Mouse (Mus musculus) kidney, adult 2 months (tissue): ENCODE measurements around the gene Ankrd6. TPM values are rescaled to one million over a fixed set of nuclear protein-coding genes. Genes with fewer than 3 reads are reported as not detected.

Experiments
- DNase-seq: peaks from one replicate; pipeline ENCODE4 v3.0.0; 2021
- H3K27ac ChIP-seq: fragments of 200-500 bp; 2 replicates; pipeline ENCODE4 v1.5.1; 2012; ENCODE audit warnings: low read depth, low read length, control low read depth, inconsistent platforms; ENCODE audit not compliant: insufficient read depth
- H3K27me3 ChIP-seq: fragments of 200-500 bp; replicated peaks from 2 replicates; pipeline ENCODE4 v1.6.1; 2012; ENCODE audit warnings: mild to moderate bottlenecking, moderate library complexity, low read length, inconsistent platforms; ENCODE audit not compliant: control insufficient read depth, insufficient read depth
- H3K36me3 ChIP-seq: fragments of 200-500 bp; 2 replicates; pipeline ENCODE4 v1.6.1; 2012; ENCODE audit warnings: mild to moderate bottlenecking, moderate library complexity, low read length, inconsistent platforms; ENCODE audit not compliant: control insufficient read depth, insufficient read depth
- H3K4me1 ChIP-seq: fragments of 200-500 bp; 2 replicates; pipeline ENCODE4 v1.6.1; 2011; ENCODE audit warnings: low read length; ENCODE audit not compliant: control insufficient read depth, insufficient read depth
- H3K4me3 ChIP-seq: fragments of 200-500 bp; 2 replicates; pipeline ENCODE4 v1.5.1; 2011; ENCODE audit warnings: mild to moderate bottlenecking, low read depth, low read length, control low read depth; ENCODE audit not compliant: insufficient read depth
- CTCF ChIP-seq: fragments of 200-500 bp; conservative IDR thresholded peaks from 2 replicates; pipeline ENCODE4 v1.5.1; 2011; ENCODE audit warnings: low read depth, mild to moderate bottlenecking, control low read depth, low read length, moderate library complexity, mixed read lengths; ENCODE audit not compliant: insufficient read depth, insufficient read length
- POLR2A ChIP-seq: fragments of 200-500 bp; IDR thresholded peaks from one replicate; pipeline ENCODE4 v1.6.1; 2011; ENCODE audit warnings: low read depth, low read length, control low read depth
- WGBS: fragments of 180-500 bp; shearing (Covaris S2); methylation state at CpG from one replicate; pipeline ENCODE4 v1.1.7; 2018; 5-methylcytosine and 5-hydroxymethylcytosine counted together
- polyA plus RNA-seq: library from polyadenylated mRNA; depleted of rRNA; stranded (reverse); fragments of >200 nt; gene quantifications from 2 replicates; pipeline ENCODE4 v1.2.3, GENCODE M21; 2012

Ankrd6 gene
- polyA plus RNA-seq, 1 experiment = 1.1 TPM

DNA sequence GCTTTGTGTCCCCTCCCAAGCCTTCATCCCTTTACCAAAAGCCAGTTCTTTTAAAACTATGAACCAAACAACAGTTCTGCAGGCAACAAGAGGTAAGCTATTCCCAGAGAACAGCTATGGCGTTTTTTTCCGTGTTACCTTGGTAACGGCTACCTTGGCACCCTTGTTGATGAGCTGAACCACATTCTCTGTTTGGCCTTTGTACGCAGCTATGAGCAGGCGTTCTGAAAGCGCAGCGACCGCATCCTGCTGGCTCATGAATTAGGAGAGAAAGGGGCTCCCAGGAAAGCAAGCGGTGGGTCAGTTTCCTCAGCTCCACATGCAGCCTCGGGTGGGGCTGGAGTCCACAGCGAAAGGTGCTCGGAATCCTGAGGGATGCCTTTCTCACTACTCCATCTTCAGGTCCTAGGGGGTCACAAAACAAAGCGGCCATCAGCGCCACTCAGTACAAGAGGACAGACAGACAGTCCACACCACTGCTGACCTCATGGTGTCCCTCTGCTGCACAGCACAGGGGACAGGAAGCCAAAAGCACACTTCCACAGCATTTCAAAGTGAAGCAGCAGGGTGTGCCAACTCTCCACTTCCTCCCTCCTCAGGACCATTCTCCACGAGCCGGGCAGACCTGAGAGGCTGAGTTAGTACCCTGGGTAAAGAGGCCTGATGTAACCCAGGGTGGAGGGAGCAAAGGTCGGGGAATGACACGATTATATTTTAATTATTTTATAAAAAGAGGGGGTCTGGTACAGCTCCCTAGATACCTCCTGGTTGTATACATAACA, 90.3 kb downstream of the Ankrd6 start:
- peaks cover 9% of the 10 kb centered on the region; the same call in 1 of the 2 replicates for H3K4me1 ChIP-seq
- no peak overlapping the region for H3K4me3 ChIP-seq
- no peak overlapping the region for H3K27ac ChIP-seq
- H3K27me3 ChIP-seq = no peaks in the 10 kb centered on the region
- WGBS = 74% methylated on average over 18 of the region's 18 CpGs
- H3K36me3 ChIP-seq = no peaks in the 10 kb centered on the region
- no peak for DNase-seq
- TF ChIP-seq CTCF (no peak), POLR2A (no peak)

DNA sequence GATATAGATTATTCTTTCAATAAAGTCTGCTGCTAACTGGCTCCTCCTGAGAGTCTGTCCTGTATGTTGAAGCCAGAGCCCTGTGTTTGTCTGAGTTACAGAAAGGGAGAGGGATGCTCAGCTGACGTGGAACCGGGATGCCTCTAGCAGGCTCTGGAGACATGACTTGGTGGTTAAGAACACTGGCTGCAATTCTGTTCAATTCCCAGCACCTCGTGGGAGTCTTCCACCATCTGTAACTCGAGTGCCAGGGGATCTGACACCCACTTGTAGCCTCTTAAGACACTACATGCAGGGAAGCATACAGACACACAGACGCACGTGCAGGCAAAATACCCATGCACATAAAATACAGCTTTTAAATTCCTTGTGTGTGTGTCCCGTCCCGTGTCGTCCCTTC, 95.1 kb downstream of the Ankrd6 start:
- TF ChIP-seq CTCF = no peak
- no peak for TF ChIP-seq POLR2A
- 38% methylated on average over 9 of the region's 9 CpGs for WGBS
- no peak for DNase-seq
- Histone ChIP-seq H3K4me3 (no peak overlapping the region), H3K36me3 (no peaks in the 10 kb centered on the region), H3K27me3 (no peaks in the 10 kb centered on the region), H3K4me1 (no peaks in the 10 kb centered on the region), H3K27ac (no peak overlapping the region)

DNA sequence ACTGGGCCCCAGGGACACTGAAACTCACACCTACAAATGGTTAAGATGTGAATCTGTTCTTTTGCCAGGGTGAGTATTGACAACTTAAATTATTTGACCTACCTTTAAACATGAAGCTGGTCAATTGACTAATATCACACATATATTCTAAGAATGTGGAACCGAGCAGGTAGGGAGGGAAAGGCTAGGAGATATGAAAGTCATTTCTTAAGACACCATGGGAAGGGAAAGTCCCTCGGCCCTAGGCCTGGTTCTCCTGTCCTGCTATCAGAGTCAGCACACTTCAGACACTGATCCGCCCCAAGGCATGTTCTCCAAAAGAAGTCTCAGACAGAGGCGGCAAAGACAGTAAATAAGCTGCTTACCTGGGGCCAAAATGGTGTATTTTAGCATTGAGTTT, 95.7 kb downstream of the Ankrd6 start:
- 93% methylated on average over 4 of the region's 4 CpGs for WGBS
- H3K27me3 ChIP-seq = no peaks in the 10 kb centered on the region
- H3K4me1 ChIP-seq = no peaks in the 10 kb centered on the region
- TF ChIP-seq CTCF (no peak), POLR2A (no peak)
- DNase-seq = no peak
- no peaks in the 10 kb centered on the region for H3K36me3 ChIP-seq
- no peak overlapping the region for H3K4me3 ChIP-seq
- H3K27ac ChIP-seq = no peak overlapping the region

DNA sequence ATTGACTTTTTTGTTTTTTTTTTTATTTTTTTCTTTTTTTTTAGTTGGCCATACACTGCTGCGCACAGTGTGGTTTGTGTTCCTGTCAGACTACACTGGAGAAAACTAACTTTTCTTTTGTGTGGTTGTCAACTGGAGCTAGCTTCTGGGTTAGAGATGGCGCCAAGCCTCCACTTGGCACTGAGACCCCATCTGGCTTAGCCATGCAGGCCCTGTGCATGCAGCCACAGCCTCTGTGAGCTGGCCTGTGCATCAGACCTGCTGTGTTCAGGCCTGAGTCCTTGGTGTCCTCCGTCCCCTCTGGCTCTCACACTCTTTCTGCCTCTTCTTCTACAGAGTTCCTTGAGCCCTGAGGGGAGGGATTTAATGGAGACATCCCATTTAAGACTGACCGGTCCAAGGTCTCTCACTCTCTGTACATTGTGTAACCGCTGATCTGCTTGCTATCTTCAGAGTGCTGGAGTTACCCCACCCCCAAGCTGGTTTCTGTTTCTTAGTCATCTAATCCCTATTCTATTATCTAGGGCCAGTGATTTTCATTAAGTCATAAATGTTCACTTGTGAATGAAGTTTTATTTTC, 96.9 kb downstream of the Ankrd6 start:
- no peak for DNase-seq
- Histone ChIP-seq H3K27ac (no peak overlapping the region), H3K36me3 (no peaks in the 10 kb centered on the region), H3K4me1 (no peaks in the 10 kb centered on the region), H3K4me3 (no peak overlapping the region), H3K27me3 (no peaks in the 10 kb centered on the region)
- 92% methylated on average over 5 of the region's 5 CpGs for WGBS
- TF ChIP-seq CTCF (no peak), POLR2A (no peak)

DNA sequence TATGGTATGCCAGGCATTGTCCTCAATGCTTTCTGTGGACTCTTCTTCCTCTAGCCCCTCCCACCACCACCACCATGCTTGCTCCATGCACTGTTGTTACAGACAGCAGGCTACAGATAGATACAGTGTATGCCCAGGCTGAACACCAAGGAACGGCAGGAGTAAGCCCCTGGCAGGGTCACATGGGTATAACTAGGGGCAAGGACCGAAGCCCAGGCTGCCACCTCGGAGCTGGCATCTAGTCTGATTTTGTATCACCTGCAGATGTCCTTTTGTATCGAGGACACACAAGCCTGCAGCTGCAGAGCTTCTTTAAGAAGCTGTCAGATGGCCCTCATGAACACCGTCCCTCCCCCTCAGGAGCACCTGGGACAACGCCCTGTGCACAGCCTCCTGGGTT, 97.8 kb downstream of the Ankrd6 start:
- DNase-seq = no peak
- Histone ChIP-seq H3K36me3 (no peaks in the 10 kb centered on the region), H3K27ac (no peak overlapping the region), H3K27me3 (no peaks in the 10 kb centered on the region), H3K4me1 (no peaks in the 10 kb centered on the region), H3K4me3 (no peak overlapping the region)
- WGBS = 69% methylated on average over 6 of the region's 6 CpGs
- TF ChIP-seq POLR2A (no peak), CTCF (no peak)

DNA sequence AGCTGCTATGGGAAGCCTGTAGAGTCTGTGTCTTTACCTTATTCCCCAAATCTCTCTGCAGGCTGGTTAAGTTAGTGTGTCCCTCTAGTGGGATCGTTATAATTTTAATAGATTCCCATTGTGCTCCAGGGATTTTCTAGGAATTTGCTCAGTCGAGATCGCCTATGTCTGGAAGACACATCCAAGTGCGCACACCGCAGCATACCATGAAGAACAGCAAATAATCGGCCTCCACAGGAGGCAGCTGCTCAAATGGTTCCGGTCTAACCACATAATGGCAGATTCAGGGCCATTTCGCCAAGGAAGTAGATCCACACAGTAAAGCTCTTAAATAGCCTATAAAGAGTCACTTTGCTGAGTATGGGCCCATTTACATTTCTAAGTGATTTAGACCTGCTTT, 98.3 kb downstream of the Ankrd6 start:
- DNase-seq = no peak
- 95% methylated on average over 8 of the region's 8 CpGs for WGBS
- Histone ChIP-seq H3K27me3 (no peaks in the 10 kb centered on the region), H3K36me3 (no peaks in the 10 kb centered on the region), H3K4me1 (no peaks in the 10 kb centered on the region), H3K4me3 (no peak overlapping the region), H3K27ac (no peak overlapping the region)
- TF ChIP-seq POLR2A (no peak), CTCF (no peak)

DNA sequence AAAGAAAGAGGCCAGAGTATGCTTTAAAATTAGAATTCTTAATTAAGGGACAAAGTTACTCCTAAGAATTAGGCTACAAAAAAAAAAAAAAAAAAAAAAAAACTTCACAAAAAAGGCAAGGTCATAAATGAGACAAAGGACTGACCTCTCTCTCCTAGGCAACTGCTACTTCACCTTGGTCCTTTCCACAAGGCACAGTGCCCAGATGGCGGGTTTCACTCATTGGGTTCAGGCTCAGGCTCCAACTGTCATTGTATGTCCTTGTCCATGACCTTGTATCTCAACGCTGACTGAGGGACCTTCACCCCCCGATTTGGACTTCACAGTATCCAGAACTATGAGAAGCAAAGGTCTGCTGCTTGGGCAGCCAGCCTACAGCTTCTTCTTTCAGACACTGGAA, 112.2 kb downstream of the Ankrd6 start:
- 84% methylated on average over 3 of the region's 3 CpGs for WGBS
- no peak for TF ChIP-seq CTCF
- no peak for TF ChIP-seq POLR2A
- H3K4me3 ChIP-seq = no peak overlapping the region
- no peak overlapping the region for H3K27ac ChIP-seq
- DNase-seq = no peak
- H3K36me3 ChIP-seq = no peaks in the 10 kb centered on the region
- H3K4me1 ChIP-seq = peaks cover 3% of the 10 kb centered on the region; the same call in 1 of the 2 replicates
- H3K27me3 ChIP-seq = no peaks in the 10 kb centered on the region

DNA sequence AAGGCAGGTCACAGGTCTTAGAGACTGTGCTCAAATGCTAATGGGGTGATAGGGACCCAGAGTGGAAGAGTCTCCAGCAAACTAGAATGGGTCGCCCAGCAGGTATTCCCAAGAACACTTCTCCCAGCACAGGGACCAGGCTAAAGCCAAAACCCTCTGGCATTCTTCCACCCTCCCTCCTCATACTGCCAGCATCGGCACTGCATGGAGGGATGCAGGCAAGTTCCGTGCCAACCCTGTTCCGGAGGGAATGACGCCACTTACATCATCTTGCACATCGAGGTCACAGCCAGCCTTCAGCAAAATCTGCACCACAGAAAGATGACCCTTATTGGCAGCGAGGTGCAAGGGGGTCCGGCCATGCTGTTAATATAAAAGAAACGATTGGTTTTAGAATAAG, 114.6 kb downstream of the Ankrd6 start:
- TF ChIP-seq POLR2A = no peak
- no peak for TF ChIP-seq CTCF
- DNase-seq = no peak
- peaks cover 3% of the 10 kb centered on the region; the same call in 1 of the 2 replicates for H3K4me1 ChIP-seq
- no peaks in the 10 kb centered on the region for H3K27me3 ChIP-seq
- H3K4me3 ChIP-seq = no peak overlapping the region
- no peaks in the 10 kb centered on the region for H3K36me3 ChIP-seq
- no peak overlapping the region for H3K27ac ChIP-seq
- WGBS = 93% methylated on average over 9 of the region's 9 CpGs
